Mouse (Mus musculus) retina, adult 2 months (tissue): ENCODE measurements around the gene Banp.

Experiments
- DNase-seq: peaks from one replicate; pipeline ENCODE4 v3.0.0-alpha.2; 2012; ENCODE audit warnings: low read depth, low spot score

Banp gene

DNA sequence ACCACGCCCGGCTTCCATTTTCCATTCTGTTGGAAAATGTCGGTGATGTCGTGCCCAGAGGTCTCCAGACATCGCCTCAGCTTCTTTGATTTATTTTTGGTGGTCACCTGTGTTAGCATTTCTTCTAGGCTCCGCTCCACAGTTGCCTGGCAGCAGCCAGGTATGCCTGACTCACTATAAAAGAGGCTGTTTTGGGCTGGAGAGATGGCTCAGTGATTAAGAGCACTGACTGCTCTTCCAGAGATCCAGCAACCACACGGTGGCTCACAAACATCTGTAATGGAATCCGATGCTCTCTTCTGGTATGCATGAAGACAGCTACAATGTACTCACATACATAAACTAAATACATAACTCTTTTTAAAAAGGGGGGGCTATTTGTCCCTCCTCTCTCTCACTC lies 23.3 kb upstream of the Banp start:
- no peak for DNase-seq

- no peak for DNase-seq
Measured at GRCm38 (mm10) chr8:121927316-121927715, 22.2 kb upstream of the Banp start.

- no peak for DNase-seq
Measured at GRCm38 (mm10) chr8:121930047-121930446, 19.5 kb upstream of the Banp start.

- DNase-seq = no peak
Measured at GRCm38 (mm10) chr8:121931571-121931970, 18.0 kb upstream of the Banp start.

DNA sequence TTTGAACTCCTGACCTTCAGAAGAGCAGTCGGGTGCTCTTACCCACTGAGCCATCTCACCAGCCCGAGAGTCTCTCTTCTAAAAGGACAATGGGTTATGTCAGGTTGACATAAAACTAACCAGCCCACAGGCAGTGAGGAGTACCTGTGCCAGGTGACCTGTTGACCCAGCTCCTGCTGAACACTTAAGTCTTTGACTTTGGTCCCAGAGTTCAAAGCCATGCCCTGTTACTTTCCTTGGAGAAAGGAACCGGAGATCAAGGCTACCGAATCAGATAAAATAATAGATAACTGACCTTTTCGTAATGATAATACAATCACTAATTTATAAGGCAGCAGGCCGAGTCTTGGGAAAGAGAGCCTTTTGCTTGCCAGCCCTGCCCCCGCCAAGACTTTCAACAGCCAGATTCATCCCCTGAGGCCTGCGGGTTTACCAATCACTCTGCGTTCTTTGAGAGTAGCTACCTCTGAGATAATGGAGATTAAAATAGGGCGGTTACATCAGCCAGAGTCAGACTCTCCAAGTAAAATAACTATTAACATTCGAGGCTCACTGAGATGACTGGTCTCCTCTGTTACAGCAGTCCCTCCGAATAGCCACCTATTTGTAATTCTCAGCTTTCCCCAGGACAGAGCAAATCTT lies 17.4 kb upstream of the Banp start:
- no peak for DNase-seq

DNA sequence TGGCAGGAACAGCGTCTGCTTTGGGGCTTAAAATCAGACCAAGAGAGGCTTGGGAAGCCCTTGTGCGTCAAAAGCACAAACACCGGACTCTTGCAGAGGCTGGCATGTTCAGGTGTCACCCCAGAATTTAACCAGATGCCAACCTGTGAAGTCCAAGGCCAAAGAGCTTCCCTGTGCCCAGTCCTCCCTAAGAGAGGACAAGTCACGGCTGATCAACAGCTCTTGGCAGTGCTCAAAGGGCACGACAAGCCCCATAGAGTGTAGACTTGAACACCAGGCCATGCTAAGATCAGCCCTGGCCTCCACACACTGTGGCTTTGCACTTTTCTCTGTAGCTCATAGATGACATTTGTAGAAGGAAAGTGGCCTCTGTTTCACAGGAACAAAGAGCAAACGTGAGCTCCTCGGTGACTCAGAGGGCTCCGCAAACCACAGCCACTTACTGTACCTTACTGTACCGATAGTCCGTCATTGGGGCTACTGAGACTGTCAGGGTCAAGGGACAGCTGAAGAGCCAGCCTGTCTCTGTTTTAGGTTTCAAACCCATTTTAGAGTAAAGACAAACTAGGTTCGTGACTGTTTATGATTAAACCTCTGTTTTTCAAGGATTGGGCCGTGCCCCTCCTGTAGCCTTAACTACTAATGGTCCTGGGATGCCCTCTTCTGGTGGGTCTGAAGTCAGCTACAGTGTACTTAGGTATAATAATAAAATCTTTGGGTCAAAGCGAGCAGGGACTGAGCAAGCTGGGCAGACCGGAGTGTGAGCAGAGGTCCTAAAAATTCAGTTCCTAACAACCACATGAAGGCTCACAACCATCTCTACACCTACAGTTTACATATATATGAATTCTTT lies 16.7 kb upstream of the Banp start:
- no peak for DNase-seq

- DNase-seq = no peak
Measured at GRCm38 (mm10) chr8:121934506-121934905, 15.0 kb upstream of the Banp start.

DNA sequence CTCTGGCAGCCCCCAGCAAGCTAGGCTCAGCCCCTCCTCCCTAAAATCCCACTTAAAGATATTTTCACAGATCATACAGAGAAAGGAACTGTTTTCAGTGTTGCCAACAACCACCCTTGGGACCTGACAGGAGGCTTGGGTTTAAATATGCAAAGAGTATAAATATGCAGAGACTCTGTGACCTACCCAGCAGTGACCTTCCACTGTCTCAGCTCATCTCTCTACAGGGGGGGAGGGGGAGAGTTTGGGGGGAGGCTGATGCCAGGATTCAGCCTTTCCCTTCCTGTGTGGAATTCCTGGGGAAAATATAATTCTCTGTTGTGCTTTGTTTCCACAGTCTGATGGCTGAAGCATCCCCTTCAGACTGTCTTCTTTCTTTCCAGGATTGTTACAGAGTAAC lies 14.6 kb upstream of the Banp start:
- no peak for DNase-seq

DNA sequence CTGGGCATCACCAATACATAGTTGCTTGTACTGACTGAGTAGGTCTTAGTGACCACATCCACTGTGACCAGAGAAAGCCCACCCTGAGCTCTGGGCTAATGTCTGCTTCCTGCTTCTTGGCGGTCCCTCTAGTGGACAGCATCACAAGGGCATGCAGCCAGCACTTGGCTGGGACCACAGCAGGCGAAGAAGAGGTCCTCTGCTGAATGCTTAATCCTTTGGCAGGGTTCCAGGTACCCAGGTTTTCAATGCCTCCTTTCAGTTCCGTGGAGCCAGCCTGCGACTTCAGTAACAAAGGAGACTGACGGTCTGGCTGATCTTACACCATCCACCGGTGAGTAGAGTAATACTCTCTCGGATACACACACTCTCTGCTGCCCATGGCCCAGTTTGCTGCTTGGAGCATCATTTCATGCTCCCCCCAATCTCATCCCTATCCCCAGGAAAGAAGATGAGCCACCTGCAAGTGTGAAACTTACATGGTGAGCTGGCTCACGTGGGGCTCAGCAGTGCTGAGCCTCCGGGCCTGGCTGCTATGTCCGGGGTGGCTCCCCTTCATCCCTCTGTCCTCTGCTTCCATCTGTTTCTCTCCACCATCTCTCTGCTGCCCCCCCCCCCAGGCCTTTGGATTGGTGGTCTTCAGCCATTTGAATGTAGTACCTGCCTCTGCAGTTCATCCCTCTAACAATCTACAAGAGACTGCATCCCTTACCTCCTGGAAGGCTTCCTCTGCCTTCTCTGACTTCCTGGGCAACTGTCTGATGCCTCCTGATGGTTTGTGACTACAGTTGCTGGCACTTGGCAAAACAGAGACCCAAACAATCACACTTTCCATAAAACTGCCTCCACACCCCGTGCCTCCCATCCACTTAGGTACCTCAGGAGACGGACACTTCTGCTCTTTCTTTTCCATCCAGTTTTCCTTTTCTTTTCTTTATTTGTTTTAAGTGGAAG lies 13.9 kb upstream of the Banp start:
- DNase-seq = no peak

GRCm38 (mm10) chr8:121936391-121936790 lies 13.2 kb upstream of the Banp start:
- DNase-seq = no peak

DNA sequence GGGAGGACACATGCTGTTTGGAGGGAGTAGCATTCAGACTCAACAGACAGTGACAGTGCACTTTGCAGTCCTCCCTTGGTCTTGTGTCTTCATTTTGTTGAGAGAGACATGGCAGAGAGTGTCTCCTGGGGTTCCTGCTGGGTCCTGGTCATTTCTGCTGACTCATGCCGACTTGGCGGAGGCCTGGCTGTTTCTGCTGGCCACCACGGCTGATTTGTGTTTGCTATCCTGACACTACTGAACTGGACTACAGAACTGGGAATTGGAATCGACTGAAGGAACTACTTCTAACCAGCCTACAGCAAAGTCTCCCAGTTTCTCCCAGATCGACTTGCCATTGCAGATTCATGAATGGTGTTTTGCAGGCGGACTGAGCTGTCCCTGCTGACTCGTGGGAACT lies 10.8 kb upstream of the Banp start:
- DNase-seq = no peak

GRCm38 (mm10) chr8:121943057-121943540 lies 6.5 kb upstream of the Banp start:
- no peak for DNase-seq

DNA sequence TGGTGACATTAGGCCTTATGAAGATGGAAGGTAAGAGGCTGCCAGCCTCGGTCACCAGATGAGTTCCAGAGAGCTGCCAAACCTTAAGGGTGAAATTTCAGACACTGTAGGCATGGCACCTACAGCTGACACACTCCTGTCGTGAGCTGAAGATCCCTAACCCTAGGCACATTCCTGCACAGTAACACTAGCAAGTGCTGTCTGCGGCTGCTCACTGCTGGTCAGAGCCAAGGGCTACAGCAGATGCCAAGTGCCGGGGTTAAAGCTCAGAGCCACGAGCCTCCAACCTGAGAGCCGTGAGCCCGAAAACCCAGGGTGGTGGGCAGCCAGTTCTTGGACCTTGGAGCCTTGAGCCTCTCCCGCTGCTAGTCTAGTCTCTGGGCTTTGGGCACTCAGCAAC lies 5.8 kb upstream of the Banp start:
- no peak for DNase-seq

DNA sequence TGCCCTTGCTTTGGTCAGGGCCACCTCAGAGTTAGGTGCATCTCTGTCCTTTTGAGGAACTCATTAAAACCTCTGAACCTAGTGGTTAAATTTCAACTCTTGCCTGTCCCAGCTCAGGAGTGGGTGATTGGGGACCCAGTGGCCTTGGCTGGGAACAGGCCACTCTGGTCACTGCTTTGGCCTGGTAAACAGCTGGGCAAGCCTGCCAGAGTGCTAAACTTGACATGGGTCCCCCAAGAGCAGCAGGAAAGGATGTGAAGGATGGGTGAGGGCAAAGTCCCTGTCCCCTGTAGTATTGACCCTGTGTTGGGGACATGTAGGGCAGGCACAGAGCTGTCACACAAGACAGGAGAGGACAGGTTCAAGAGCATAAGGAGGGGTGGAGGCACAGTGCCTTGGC lies 4.7 kb upstream of the Banp start, which contains the start of gene Car5a:
Gene Car5a (minus strand): TSS at position 74 of the 400 bp plus-strand sequence.
- DNase-seq = no peak

DNA sequence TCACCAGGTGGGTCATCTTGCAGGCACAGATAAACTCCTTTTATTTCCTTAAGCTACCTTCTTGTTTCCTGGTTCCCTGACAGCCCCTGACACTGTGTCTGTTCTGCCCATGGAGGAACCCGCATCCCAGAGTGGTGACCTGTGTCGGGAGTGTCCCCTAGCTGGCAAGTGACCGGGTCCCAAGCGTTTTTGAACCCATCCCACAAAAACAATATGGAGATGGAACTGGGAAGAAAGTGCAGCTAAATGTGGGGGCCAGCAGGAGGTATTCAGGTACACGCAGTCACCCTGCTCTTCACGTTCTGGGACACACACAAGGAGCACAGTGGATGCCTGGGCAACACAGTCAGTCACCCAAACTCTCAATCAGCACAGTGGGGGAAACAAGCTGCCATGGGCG lies 3.2 kb upstream of the Banp start:
- no peak for DNase-seq

GRCm38 (mm10) chr8:121947047-121947752 lies 2.4 kb upstream of the Banp start:
- no peak for DNase-seq

DNA sequence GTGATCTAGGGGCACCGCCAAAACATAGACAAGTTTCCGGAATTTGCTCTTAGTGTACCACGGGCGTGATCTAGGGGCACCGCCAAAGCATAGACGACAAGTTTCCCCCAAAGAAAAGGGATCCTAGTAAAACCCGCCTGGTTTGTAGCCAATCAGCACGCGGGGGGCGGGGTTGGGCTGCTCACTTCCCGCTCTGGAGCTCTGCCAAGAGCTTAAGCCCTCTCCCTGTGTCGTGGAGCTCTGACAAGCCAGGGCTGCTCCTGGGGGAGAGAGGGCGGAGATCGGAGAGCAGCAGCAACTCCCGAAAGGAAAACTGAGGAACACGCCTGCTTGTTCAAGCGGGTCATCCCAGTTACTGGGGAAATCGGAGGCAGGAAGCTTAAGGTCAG lies 1.8 kb upstream of the Banp start:
- peak; percentile 47 for DNase-seq

- DNase-seq = no peak
Measured at GRCm38 (mm10) chr8:121948321-121949145, 1.0 kb upstream of the Banp start.

GRCm38 (mm10) chr8:121949941-121950748 lies 595 bp downstream of the Banp start:
- DNase-seq = peak; percentile 98
